Mouse (Mus musculus): ENCODE measurements around the gene Pou3f4.
A peak's percentile ranks its signal among the peaks of the same experiment; 100 is the strongest.
"Not testable (repeated sequence)": the region's sequence is repeated elsewhere in the genome, so short reads cannot be mapped to it uniquely, and the experiment has no call there.

Pou3f4 gene

GRCm38 (mm10) chrX:110814151-110814571, at the start of gene Pou3f4:
Gene Pou3f4, plus strand, starts transcription at chrX:110814280.
- DNase-seq (ENCODE audit: low spot score): peak; percentile 85

GRCm38 (mm10) chrX:110765939-110766338, 48.1 kb upstream of the Pou3f4 start:
- DNase-seq (ENCODE audit: low spot score): no peak

- not testable (repeated sequence) for DNase-seq (ENCODE audit: low spot score)
Observed at GRCm38 (mm10) chrX:110774807-110775206, 39.3 kb upstream of the Pou3f4 start.

GRCm38 (mm10) chrX:110802502-110802901, 11.6 kb upstream of the Pou3f4 start:
- no peak for DNase-seq (ENCODE audit: low spot score)

- DNase-seq (ENCODE audit: low spot score): peak; percentile 19
Observed at GRCm38 (mm10) chrX:110810001-110810578, 4.0 kb upstream of the Pou3f4 start.

GRCm38 (mm10) chrX:110810753-110811506, 3.1 kb upstream of the Pou3f4 start:
- peak; percentile 66 for DNase-seq (ENCODE audit: low spot score)

- peak; percentile 38 for DNase-seq (ENCODE audit: low spot score)
Observed at GRCm38 (mm10) chrX:110812071-110812470, 2.0 kb upstream of the Pou3f4 start.

- DNase-seq (ENCODE audit: low spot score): no peak
Observed at GRCm38 (mm10) chrX:110813401-110813800, 679 bp upstream of the Pou3f4 start.

- DNase-seq (ENCODE audit: low spot score): peak; percentile 25
Observed at GRCm38 (mm10) chrX:110814592-110815548, 790 bp downstream of the Pou3f4 start.

- peak; percentile 28 for DNase-seq (ENCODE audit: low spot score)
Observed at GRCm38 (mm10) chrX:110815549-110815930, 1.5 kb downstream of the Pou3f4 start.

- DNase-seq (ENCODE audit: low spot score): peak; percentile 28
Observed at GRCm38 (mm10) chrX:110816609-110817008, 2.5 kb downstream of the Pou3f4 start.

- no peak for DNase-seq (ENCODE audit: low spot score)
Observed at GRCm38 (mm10) chrX:110817211-110817610, 3.1 kb downstream of the Pou3f4 start.

- DNase-seq (ENCODE audit: low spot score): no peak
Observed at GRCm38 (mm10) chrX:110837450-110837849, 23.4 kb downstream of the Pou3f4 start.

- no peak for DNase-seq (ENCODE audit: low spot score)
Observed at GRCm38 (mm10) chrX:110851300-110851699, 37.2 kb downstream of the Pou3f4 start.
